Mouse (Mus musculus) stomach, postnatal 0 days (tissue): ENCODE measurements at regions not wholly inside any gene's neighbourhood (a gene's known extent, or its start where the extent isn't known, plus 50 kb on each side); places are given as distances from the start of the nearest gene placed in this dataset.

Source experiments
- ATAC-seq: fragments of 200-750 bp; cut with Nextera tagmentation; 2 replicates; pipeline ENCODE4 v1.8.0; 2017; ENCODE audit not compliant: low FRiP score, low TSS enrichment
- DNase-seq: peaks from one replicate; pipeline ENCODE4 v3.0.0-alpha.2; 2016; ENCODE audit warnings: low spot score
- H3K27ac ChIP-seq: fragments of 300-500 bp; sonication (generic); replicated peaks from 2 replicates; pipeline ENCODE4 v1.5.1; 2014; ENCODE audit warnings: mild to moderate bottlenecking, control low read depth
- H3K27me3 ChIP-seq: fragments of 300-500 bp; sonication (generic); 2 replicates; pipeline ENCODE4 v1.6.1; 2014; ENCODE audit warnings: low read length; ENCODE audit not compliant: control insufficient read depth, insufficient read depth
- H3K36me3 ChIP-seq: fragments of 300-500 bp; sonication (generic); 2 replicates; pipeline ENCODE4 v1.6.1; 2014; ENCODE audit warnings: low read length, mixed read lengths; ENCODE audit not compliant: control insufficient read depth, insufficient read depth
- H3K4me1 ChIP-seq: fragments of 300-500 bp; sonication (generic); replicated peaks from 2 replicates; pipeline ENCODE4 v1.6.1; 2014; ENCODE audit warnings: antibody characterized with exemption; ENCODE audit not compliant: control insufficient read depth, insufficient read depth
- H3K4me2 ChIP-seq: fragments of 300-500 bp; sonication (generic); replicated peaks from 2 replicates; pipeline ENCODE4 v1.6.1; 2014; ENCODE audit warnings: low read depth, mild to moderate bottlenecking, control low read depth, moderate library complexity
- H3K4me3 ChIP-seq: fragments of 300-500 bp; sonication (generic); 2 replicates; pipeline ENCODE4 v1.5.1; 2014; ENCODE audit warnings: low read depth, low read length, control low read depth
- H3K9ac ChIP-seq: fragments of 300-500 bp; sonication (generic); 2 replicates; pipeline ENCODE4 v1.6.1; 2014; ENCODE audit warnings: mild to moderate bottlenecking, low read length, control low read depth, mixed read lengths
- H3K9me3 ChIP-seq: fragments of 300-500 bp; sonication (generic); 2 replicates; pipeline ENCODE4 v1.6.1; 2016; ENCODE audit warnings: low read length; ENCODE audit not compliant: control insufficient read depth
- CTCF ChIP-seq: IDR thresholded peaks from 2 replicates; pipeline ENCODE4 v1.5.1; 2016; ENCODE audit warnings: antibody characterized with exemption, low read depth, mild to moderate bottlenecking, moderate library complexity
- EP300 ChIP-seq: optimal IDR thresholded peaks from 2 replicates; pipeline ENCODE3; 2016; ENCODE audit warnings: antibody characterized with exemption
- WGBS: fragments of 180-500 bp; shearing (Covaris S2); extraction: QIAGEN DNeasy Blood & Tissue Kit; methylation state at CpG from one replicate; pipeline ENCODE4 v1.1.7; 2014; 5-methylcytosine and 5-hydroxymethylcytosine counted together

DNA sequence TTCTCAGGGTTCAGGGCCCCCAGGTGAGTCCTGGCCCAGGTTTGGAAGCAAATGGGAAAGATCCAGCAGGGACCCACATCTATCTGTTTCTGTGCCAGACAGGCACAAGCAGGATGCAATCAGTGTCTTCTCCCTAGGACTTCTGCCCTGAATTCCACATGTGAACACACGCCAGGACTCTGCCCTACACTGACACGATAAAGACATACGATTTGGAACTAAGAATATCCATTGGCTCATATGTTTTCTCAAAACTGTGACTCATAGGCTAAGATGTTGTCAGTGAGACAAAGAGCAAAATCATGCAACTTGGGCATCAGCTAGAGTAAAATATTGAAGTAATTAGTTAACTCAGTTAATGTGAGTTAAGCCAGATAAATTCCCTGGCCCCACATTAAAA is 112.6 kb downstream of the Cxcl12 start:
- Histone ChIP-seq H3K27ac (no peak overlapping the region), H3K27me3 (no peaks in the 10 kb centered on the region), H3K9ac (no peak overlapping the region), H3K9me3 (no peaks in the 10 kb centered on the region), H3K4me1 (no peaks in the 10 kb centered on the region), H3K4me2 (no peak overlapping the region), H3K36me3 (no peaks in the 10 kb centered on the region), H3K4me3 (no peak overlapping the region)
- no peak for ATAC-seq
- no peak for TF ChIP-seq CTCF
- TF ChIP-seq EP300 = no peak
- peak; percentile 2 for DNase-seq
- WGBS = 73% methylated on average over 3 of the region's 3 CpGs

- TF ChIP-seq CTCF (no peak), EP300 (no peak)
- H3K9me3 ChIP-seq = no peaks in the 10 kb centered on the region
- H3K4me2 ChIP-seq = no peak overlapping the region
- DNase-seq = peak; percentile 4
- H3K4me1 ChIP-seq = no peaks in the 10 kb centered on the region
- H3K27ac ChIP-seq = no peak overlapping the region
- no peak overlapping the region for H3K9ac ChIP-seq
- WGBS = 84% methylated on average over 3 of the region's 3 CpGs
- H3K27me3 ChIP-seq = no peaks in the 10 kb centered on the region
- no peak overlapping the region for H3K4me3 ChIP-seq
- H3K36me3 ChIP-seq = no peaks in the 10 kb centered on the region
- ATAC-seq = no peak
Observed at GRCm38 (mm10) chr6:117283616-117284015, 115.3 kb downstream of the Cxcl12 start.

GRCm38 (mm10) chr6:117284376-117285106 is 116.2 kb downstream of the Cxcl12 start:
- no peak for DNase-seq

GRCm38 (mm10) chr6:117287396-117287795 is 119.1 kb downstream of the Cxcl12 start:
- 61% methylated on average over 5 of the region's 5 CpGs for WGBS
- Histone ChIP-seq H3K4me1 (no peaks in the 10 kb centered on the region), H3K9ac (no peak overlapping the region), H3K27ac (no peak overlapping the region), H3K27me3 (no peaks in the 10 kb centered on the region), H3K4me3 (no peak overlapping the region), H3K4me2 (no peak overlapping the region), H3K9me3 (no peaks in the 10 kb centered on the region), H3K36me3 (no peaks in the 10 kb centered on the region)
- TF ChIP-seq CTCF (no peak), EP300 (no peak)
- ATAC-seq (no peak), DNase-seq (no peak)

More at GRCm38 (mm10) chr6:117284376-117285106, 116.2 kb downstream of the Cxcl12 start:
- Histone ChIP-seq H3K27me3 (no peaks in the 10 kb centered on the region), H3K36me3 (no peaks in the 10 kb centered on the region), H3K4me2 (no peak overlapping the region), H3K27ac (no peak overlapping the region), H3K9ac (no peak overlapping the region), H3K9me3 (no peaks in the 10 kb centered on the region), H3K4me3 (no peak overlapping the region), H3K4me1 (no peaks in the 10 kb centered on the region)
- ATAC-seq = no peak
- 64% methylated on average over 5 of the region's 5 CpGs for WGBS
- TF ChIP-seq CTCF = no peak
- no peak for TF ChIP-seq EP300

- H3K27me3 ChIP-seq = no peaks in the 10 kb centered on the region
- H3K4me2 ChIP-seq = no peak overlapping the region
- DNase-seq (peak; percentile 7), ATAC-seq (no peak)
- H3K27ac ChIP-seq = no peak overlapping the region
- no peaks in the 10 kb centered on the region for H3K9me3 ChIP-seq
- no peaks in the 10 kb centered on the region for H3K36me3 ChIP-seq
- no peak for TF ChIP-seq CTCF
- TF ChIP-seq EP300 = no peak
- no peak overlapping the region for H3K9ac ChIP-seq
- 28% methylated on average over 9 of the region's 9 CpGs for WGBS
- no peaks in the 10 kb centered on the region for H3K4me1 ChIP-seq
- no peak overlapping the region for H3K4me3 ChIP-seq
Observed at GRCm38 (mm10) chr6:117293780-117294465, 125.6 kb downstream of the Cxcl12 start.

GRCm38 (mm10) chr6:117297918-117298317 is 129.6 kb downstream of the Cxcl12 start:
- Histone ChIP-seq H3K4me2 (no peak overlapping the region), H3K9me3 (no peaks in the 10 kb centered on the region), H3K4me1 (no peaks in the 10 kb centered on the region), H3K4me3 (no peak overlapping the region), H3K9ac (no peak overlapping the region), H3K36me3 (no peaks in the 10 kb centered on the region), H3K27ac (no peak overlapping the region), H3K27me3 (no peaks in the 10 kb centered on the region)
- 33% methylated on average over 2 of the region's 2 CpGs for WGBS
- no peak for TF ChIP-seq CTCF
- TF ChIP-seq EP300 = no peak
- peak; percentile 12 for DNase-seq
- no peak for ATAC-seq
